Mouse (Mus musculus): ENCODE data around the gene Ypel3.
A peak's percentile ranks its signal among the peaks of the same experiment; 100 is the strongest.

The Ypel3 gene

DNA sequence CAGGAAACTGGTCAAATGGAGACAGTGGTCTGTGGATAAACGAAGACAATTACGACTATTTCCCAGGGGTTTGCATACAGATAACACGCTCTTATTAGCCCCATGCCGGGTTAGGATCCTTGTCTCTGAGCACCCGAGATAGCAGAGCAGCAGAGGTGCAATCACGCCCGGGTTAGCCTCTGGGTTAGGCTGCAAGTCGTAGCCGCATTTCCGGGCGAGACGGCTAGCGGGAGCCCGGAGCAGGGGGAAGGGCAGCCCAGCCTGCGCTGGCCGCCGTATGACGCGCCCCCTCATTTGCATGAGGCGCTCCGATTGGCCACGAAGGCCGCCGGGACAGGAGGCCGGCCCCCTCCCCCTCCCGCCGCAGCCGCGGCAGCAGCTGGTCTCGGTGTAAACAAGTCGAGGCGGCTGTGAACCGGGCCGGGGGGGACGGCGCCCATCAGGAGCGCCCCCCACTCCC lies at the start of gene Ypel3:
Gene Ypel3, plus strand, starts transcription at position 358 of the 460 bp plus-strand sequence.
- peak; percentile 97 for DNase-seq

DNA sequence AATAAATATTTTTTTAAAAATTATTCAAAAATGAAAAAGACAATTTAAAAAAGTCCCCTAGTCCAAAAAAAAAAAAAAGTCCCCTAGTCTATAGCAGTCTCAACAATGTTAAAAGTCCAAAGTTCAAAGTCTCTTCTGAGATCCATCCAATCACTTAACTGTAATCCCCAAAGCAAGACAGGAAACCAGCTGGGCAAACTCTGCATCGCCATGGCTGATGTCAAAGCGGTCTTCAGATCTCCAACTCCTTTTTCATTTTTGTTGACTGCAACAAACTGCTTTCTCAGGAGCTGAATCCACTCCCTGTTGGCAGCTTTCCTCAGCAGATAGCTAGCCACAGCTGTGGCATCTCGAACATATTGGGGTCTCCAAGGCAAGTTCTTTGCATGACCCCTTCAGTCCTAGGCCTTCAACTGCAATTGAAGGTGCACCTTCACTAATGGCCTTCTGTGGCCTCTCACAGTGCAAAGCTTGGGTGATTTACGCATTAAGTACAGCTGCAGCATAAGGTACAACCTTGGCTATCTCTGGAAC lies 46.4 kb upstream of the Ypel3 start:
- DNase-seq, result peak; percentile 66

DNA sequence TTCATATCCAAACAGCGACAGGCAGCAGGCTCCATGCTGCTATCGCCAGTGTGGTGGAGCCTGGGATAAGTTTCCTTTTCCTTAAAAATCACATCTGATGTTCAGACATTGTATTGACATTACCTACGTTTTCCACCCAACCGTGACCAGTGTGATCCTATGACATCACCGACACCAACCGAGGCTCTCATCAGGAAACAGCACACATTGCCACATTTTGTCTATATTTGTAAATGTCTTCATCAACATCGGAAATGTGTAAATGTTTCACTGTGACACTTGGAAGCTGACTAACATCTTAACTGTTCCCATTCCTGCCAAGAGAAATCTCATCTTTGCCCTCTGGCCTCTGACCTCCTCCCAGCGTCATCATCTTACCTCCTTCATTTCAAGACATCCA lies 40.6 kb upstream of the Ypel3 start:
- DNase-seq, result no peak

DNA sequence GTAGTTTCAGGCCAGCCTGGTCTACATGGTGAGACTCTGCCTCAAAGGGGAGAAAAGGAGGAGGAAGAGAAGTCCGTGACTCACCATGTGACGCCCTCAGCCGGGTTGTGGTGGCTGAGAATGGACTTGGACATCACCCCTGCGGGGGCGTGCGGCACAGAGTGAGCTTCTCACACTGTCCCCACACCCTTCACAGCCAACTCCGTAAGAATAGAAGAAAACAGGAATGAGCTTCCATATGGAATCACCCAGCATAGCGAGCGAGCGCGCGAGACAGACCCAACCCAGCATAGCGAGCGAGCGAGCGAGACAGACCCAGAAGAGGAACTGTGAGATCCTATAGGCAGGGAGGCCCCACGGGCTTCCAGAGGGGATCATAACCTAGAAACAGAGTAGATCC lies 37.2 kb upstream of the Ypel3 start:
- peak; percentile 55 for DNase-seq

DNA sequence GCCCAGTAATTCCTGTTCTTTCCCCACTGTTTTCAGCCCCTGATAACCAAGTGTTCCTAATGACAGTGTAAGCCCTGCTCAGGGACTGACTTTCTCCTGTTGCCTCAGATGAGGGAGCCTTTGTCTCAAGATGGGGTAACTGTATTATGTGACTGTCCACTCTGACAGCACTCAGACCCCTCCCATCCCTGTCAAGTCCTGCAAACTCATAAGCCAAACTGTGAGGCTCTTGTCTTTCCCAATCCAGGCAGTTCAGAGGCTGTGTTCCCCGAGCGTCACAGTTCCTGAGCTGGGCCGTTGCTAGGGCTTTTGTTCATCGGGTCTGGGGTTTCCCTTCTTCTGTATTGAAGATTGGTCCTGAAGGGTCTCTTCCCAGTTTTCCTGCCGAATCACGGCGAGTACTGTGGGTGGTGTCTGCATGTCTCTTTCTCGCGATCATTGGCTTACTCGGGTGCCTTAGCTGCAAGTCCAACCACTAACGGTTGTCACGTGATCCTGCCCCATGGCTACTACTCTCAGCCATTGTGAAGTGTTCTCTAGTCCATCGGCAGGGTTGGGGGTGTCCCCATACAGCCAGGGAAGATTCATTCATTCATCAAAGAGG lies 36.5 kb upstream of the Ypel3 start:
- DNase-seq, result no peak

DNA sequence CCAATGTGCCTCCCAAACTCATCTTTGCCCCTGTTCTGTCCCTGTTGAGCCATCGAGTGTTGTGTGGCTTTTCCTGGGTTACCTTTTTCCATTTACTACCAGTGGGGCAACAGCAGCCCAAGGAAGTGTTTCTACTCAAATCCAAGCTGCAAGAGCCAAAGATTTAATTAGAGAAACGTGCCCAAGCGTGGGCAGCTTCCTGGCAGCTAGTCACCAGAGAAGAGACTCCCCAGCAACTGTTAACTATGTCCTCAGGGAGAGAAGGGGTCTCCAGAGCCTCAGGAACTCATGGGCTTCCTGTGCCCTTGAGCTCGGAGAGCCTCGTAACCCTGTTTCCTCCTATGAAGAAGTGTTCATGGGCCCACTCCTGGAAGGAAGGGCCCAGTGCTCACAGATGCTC lies 35.8 kb upstream of the Ypel3 start:
- no peak for DNase-seq

DNA sequence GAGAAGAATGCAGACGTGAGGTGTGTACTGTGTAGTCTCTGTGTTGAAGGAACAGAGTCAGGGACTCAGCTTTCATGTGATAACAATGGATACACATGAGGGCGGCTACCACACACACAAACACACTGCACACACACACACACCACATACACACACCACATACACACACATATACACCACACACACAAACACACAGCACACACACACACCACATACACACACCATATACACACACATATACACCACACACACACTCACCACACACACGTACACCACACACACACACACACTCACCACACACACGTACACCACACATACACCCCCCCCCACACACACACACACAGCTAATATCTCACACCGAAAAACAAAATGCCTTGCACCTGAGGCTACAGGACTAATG lies 35.3 kb upstream of the Ypel3 start:
- no peak for DNase-seq

DNA sequence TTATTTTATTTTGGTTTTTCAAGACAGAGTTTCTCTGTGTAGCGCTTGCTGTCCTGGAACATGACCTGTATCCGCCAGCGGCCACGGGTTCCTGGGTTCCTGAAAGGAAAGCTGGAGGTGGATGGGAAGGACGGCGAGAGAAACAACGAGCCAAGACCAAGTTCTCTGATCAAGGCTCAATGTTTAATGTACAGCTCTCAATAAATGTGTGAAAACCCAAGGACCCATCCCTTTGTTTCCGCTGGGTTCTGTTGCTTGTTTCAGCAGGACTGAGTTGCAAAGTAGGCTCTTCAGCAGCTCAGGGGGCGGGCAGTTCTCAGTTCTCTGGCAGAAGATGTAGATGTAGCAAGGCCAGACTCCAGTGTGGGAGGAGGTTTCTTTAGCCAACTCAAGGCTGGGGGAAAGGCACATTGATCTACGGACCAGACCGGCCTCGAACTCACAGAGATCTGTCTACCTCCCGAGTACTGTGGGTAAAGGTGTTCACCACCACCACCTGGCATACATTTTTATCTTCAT lies 34.7 kb upstream of the Ypel3 start:
- no peak for DNase-seq

DNA sequence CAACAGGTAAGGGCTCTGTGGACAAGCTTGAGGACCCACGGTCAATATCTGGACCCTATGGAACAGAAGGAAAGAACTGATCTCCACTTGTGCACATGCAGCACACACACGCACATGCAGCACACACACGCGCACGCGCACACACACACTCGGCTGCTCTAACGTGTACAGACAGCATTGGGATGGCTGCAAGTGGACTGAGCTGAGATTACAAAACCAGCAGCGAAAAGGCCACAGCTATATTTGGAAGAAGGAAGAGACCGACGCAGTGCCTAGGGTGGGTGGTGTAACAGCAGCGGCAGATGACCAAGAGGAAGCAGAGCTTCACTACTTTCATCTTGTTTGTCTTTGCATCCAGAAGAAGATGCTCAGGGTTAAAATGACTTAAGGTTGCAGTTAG lies 30.7 kb upstream of the Ypel3 start:
- DNase-seq, result peak; percentile 62

DNA sequence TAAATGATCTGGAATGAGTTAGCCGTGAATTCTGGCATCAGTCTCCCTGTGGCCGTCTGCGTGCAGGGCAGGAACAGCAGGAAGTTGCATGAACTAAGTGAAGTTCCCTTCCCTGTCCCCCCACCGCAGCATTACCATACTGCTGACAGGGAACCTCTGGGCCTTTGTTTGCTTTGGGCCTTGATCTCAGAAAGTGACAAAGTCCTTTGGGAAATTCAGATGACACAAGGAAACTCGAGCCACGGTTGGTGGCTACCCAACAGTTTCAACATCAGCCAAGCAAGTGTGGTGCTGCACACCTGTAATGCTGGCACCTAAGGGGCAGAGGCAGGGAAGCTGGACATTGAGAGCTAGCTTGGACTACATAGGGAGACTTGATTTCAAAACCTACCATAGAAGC lies 30.0 kb upstream of the Ypel3 start:
- peak; percentile 51 for DNase-seq

DNA sequence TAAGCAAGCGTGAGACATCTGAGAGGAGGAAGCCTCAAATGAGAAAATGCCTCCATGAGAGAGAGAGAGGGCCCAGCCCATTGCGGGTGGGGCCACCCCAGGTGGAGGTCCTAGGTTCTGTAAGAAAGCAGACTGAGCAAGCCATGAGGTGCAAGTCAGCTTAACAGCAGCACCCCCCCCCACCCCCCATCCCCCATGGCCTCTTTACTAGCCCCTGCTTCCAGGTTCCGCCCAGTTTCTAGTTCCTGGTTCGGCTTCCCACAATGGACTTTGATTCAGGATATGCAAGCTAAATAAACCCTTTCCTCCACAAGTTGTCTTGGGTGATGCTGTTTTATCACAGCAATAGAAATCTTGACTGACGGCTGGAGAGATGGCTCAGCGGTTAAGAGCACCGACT lies 27.9 kb upstream of the Ypel3 start:
- no peak for DNase-seq

DNA sequence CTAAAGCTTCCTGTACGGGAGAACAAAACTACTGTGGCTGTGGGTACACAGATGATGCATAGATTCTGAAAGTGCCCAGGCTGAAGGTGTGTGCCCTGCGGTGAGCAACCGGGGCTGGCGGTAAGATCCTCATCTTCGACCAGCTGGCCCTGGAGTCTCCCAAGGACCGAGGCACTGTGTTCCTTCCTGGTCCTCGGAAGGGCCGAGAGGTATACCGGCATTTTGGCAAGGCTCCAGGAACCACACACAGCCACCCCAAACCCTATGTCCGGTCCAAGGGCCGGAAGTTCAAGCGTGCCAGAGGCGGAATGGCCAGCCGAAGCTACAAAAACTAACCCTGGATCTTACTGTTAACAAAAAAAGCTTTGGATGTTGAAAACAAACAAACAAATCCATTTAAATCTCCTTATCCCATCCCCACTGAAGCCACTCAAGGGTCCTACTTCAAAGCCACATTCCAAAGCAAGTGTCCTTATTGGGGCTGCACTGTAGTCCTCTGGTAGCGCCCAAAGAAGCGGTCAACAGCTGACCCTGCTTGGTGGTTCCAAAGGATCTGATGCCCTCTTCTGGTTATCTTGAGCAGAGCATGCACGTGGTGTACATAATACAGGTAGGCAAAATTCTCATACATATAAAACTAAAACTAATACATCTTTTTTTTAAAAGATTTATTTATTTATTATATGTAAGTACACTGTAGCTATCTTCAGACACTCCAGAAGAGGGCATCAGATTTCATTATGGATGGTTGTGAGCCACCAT lies 27.0 kb upstream of the Ypel3 start:
- no peak for DNase-seq

DNA sequence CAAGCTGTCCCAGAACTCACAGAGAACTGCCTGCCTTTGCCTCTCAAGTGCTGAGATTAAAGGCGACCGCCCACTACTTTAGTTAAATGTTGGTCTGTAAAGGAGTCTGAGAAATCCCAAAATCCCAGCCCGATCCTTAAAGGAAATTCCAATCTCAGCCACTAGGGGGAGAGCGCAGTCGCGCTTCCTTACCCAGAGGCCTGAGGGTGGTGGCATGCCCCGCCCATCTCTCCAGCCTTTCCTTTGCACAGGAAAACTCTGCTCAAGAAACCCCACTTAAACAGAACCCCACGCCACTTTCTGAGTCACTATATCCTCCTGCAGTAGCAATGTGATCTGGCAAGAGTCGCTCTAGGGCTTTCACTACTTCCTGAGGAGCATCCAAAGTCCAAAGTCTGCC lies 21.9 kb upstream of the Ypel3 start:
- peak; percentile 93 for DNase-seq

DNA sequence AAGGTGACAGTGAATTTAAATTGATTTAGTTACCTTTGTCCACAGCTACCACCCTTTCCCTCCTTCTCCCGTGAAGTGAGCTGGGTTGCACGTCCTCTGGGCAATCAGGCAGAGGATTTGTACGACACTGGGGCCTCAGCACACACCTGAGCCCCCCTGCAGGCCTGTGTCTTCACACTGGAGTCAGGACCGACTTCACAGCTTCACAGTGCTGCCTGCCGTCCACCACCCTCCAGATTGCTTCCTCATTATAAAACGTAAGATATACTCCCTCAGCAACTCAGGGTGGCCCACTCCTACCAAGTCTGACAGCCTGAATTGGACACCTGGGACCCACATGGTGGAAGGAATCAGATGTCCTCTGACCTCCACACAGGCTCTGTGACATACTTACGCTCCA lies 18.2 kb upstream of the Ypel3 start:
- no peak for DNase-seq

DNA sequence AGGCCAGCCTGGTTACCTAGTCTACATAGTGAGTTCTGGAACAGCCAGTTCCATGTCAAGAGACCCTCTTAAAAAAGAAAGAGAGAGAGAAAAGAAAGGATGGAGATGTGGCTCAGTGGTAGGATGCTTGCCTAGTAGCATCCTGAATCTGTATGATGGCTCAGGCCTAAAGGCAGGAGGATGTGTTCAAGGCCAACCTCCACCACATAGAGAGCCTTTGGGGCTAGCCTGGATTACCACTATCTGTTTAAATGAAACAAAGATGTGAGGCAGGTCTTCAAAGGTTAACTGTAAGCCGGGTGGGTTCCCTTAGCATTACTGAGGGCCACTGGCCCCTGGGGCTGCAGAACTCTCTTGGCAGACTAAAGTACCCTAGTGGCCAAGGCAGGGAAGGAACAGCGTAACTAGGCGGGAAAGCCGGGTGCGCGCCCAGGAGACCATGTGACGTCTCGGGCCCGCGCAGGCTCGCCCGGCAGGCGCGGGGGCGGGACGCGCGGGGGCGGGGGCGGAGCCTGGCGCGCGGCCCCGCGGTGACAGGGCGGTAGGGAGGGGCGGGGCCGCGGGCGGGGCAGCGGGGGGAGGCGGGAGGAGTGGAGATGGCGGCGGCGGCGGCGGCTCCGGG lies 17.6 kb upstream of the Ypel3 start, which contains the start of gene Mapk3:
Gene Mapk3, plus strand, starts transcription at position 552 of the 622 bp plus-strand sequence.
- DNase-seq, result peak; percentile 94

DNA sequence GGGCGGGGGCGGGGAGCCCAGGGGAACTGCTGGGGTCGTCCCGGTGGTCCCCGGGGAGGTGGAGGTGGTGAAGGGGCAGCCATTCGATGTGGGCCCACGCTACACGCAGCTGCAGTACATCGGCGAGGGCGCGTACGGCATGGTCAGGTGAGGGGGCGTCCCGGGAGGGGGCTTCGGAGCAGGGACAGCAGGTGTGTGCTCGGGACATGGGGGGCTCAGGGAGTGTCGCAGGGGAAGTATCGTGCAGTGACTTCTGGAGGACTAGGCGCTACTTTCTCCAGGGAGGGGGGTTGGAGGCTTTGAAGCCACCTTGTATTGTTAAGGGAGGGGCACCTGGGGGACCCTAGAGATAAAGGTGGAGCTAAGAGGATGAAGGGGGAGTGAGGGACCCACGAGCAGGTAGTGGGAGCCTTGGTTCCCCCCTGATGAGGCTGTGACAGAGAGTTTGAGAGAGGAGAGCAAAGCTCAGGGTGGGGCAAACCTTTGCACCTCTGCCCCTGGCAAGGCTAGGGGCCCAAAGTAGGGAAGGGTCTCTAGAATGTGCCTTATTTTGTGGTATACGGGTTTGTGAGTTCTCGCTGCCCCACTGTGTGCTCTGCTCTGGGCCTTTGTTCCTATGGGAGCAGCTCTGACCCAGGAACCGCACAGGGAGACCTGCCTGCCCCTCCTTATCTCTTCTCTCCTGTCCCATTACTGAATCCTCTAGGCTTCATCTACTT lies 16.9 kb upstream of the Ypel3 start:
- no peak for DNase-seq

DNA sequence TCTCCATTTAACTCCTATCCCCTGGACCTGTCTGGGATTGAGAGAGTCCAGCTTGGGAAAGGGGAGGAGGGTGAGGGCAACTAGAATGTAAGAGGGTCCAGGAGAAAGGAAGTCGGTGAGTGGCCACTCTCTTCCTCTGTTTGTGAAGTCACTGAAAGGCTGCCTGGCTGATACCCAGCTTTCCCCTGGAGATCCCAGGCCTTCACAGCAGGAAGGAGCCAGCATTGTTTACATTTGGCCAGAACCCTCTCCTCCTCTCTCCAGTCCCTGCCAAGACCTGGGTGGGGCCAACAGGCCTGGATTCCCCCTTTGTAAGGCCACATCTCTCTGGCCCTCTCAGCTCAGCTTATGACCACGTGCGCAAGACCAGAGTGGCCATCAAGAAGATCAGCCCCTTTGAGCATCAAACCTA lies 16.4 kb upstream of the Ypel3 start:
- peak; percentile 95 for DNase-seq

DNA sequence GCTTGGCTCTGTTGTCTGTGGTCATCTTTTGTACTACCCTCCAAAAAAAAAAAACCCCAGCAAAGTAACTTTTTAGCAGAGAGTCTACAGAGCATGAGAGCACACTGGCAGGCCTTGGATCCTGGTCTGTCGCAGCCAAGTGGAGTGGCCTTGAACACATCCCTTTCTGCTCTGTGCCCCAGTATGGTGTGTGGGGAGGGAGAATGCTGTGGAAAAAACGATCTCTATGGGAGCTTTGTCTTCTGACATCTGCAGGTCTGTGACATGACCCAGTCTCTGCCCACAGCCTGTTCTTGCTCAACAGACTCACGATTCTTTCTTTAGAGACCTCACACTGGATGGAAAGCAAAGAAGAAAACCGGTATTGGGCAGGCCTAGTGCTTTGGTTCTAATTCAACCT lies 15.8 kb upstream of the Ypel3 start:
- DNase-seq, result no peak

DNA sequence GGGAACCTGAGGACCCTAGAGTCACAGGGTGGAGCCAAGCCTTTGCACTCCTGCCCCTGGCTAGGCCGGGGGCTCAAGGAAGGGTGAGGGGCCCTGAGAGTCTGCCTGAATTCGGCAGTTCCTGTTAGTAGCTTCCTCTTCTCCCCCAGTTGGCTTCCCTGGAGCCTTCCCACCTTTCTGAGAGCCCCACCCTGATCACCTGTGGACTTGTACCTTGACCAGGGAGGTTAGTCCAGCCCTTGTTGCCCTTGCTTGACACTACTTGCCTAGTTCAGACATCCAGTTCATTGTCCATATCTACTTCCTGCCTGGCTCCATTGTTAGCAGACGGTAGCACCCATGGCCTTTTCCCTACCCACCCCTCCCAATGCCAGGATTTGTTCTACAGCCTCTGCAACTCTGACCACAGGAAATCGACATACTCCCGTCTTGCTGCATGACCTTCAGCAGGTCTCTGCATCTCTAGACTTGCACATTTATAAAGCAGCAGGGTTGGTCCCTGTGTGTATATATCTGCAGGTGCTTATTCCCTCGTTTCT lies 15.2 kb upstream of the Ypel3 start:
- peak; percentile 56 for DNase-seq

DNA sequence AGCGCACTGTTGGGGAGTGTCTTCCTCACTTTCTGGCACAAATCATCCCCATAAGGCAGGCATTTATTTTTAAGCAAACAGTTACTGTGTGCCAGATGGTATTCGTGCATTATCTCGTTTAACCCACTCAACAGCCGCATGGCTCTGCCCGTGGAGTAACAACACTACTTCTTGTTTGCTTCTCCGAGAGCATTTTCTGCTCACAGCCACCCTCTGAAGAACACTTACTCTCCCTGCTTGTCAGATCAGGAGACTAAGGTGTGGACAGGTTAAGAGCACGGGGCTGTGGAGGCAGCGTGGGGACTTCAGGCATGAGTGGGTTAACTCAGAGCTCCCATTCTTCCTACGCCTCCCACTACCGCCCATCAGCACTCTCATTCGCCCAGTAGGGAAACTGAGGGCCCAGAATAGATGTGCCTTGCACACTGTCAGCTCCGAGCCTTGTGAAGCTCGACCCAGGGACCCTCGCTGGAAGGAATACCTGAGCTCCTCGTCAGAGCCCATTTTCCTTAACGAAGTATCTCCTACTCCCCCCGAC lies 14.2 kb upstream of the Ypel3 start:
- no peak for DNase-seq

DNA sequence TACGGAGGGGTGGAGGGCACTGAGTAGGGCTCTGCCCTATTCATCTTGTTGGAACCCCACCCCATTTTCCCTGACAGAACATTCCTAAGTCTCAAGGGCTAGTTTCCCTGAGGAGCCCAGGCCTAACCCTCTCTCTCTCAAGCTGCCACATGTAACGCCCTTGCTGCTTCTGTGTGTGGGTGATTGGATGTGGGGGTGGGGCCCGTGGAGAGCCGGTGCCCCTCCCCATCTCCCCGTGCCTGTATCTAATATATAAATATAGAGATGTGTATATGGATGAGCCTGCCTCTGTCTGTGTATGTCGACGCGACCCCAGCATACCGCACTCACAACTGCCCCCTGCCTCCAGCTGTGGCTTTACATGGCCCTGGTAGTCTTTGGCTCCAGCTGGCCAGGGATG lies 11.2 kb upstream of the Ypel3 start:
- DNase-seq, result no peak

DNA sequence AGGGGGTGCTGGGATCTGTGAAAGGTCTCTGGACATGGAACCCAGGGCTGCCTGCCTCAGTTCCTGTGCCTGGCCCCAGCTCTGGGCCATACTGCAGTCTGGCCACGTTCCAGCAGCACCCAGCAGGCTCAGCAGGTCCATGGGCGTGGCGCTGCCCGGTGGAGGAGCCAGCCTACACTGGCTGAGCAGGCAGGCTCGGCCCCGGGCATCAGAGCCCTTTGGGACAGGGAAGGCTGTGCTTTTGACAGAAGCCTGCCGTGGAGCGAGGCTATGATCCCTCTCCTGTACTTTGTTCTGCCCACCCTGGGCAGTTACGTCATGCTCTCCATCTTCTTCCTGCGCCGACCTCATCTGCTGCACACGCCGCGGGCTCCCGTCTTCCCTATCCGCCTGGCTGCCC lies 10.6 kb upstream of the Ypel3 start, which contains the start of gene Gdpd3:
Gene Gdpd3, plus strand, starts transcription at position 134 of the 400 bp plus-strand sequence.
- no peak for DNase-seq
